Mouse (Mus musculus) forebrain, embryonic 14.5 days (tissue): ENCODE measurements around the gene Trappc10. TPM values are rescaled to one million over a fixed set of nuclear protein-coding genes. Genes with fewer than 3 reads are reported as not detected.

Source experiments
- ATAC-seq: fragments of 200-750 bp; cut with Nextera tagmentation; 2 replicates; pipeline ENCODE4 v1.8.0; 2017; ENCODE audit warnings: mild to moderate bottlenecking, moderate library complexity
- DNase-seq: peaks from one replicate; pipeline ENCODE4 v3.0.0-alpha.2; 2015; ENCODE audit warnings: low spot score
- H3K27ac ChIP-seq: fragments of 300-500 bp; sonication (generic); 2 replicates; pipeline ENCODE4 v1.5.1; 2014; ENCODE audit warnings: low read depth, mild to moderate bottlenecking, control low read depth, low read length, moderate library complexity
- H3K27me3 ChIP-seq: fragments of 300-500 bp; sonication (generic); replicated peaks from 2 replicates; pipeline ENCODE4 v1.6.1; 2014; ENCODE audit warnings: low read length, control low read depth, mixed read lengths; ENCODE audit not compliant: control insufficient read depth, insufficient read depth
- H3K36me3 ChIP-seq: fragments of 300-500 bp; sonication (generic); 2 replicates; pipeline ENCODE4 v1.6.1; 2014; ENCODE audit warnings: low read length, control low read depth; ENCODE audit not compliant: control insufficient read depth, insufficient read depth
- H3K4me1 ChIP-seq: fragments of 300-500 bp; sonication (generic); 2 replicates; pipeline ENCODE4 v1.6.1; 2014; ENCODE audit warnings: antibody characterized with exemption, low read length, control low read depth; ENCODE audit not compliant: control insufficient read depth, insufficient read depth
- H3K4me2 ChIP-seq: fragments of 300-500 bp; sonication (generic); 2 replicates; pipeline ENCODE4 v1.6.1; 2014; ENCODE audit warnings: mild to moderate bottlenecking, control low read depth, low read length
- H3K4me3 ChIP-seq: fragments of 300-500 bp; sonication (generic); 2 replicates; pipeline ENCODE4 v1.5.1; 2014; ENCODE audit warnings: low read depth, low read length, control low read depth
- H3K9ac ChIP-seq: fragments of 300-500 bp; sonication (generic); 2 replicates; pipeline ENCODE4 v1.6.1; 2014; ENCODE audit warnings: mild to moderate bottlenecking, low read length, control low read depth, moderate library complexity
- H3K9me3 ChIP-seq: fragments of 300-500 bp; sonication (generic); replicated peaks from 2 replicates; pipeline ENCODE4 v1.6.1; 2016; ENCODE audit warnings: low read length, control low read depth, mixed read lengths; ENCODE audit not compliant: control insufficient read depth
- WGBS: fragments of 180-500 bp; shearing (Covaris S2); extraction: QIAGEN DNeasy Blood & Tissue Kit; methylation state at CpG from one replicate; pipeline ENCODE4 v1.1.7; 2014; 5-methylcytosine and 5-hydroxymethylcytosine counted together
- polyA plus RNA-seq: library from polyadenylated mRNA; unstranded; fragments of >200 nt; fragmentation: Nextera tagmentation; extraction: Ambion mirVana; gene quantifications from 2 replicates; pipeline ENCODE4 v1.2.1, GENCODE M21; 2014

Trappc10 gene
- polyA plus RNA-seq, 1 experiment from 2014 or later, result 19.9 TPM

DNA sequence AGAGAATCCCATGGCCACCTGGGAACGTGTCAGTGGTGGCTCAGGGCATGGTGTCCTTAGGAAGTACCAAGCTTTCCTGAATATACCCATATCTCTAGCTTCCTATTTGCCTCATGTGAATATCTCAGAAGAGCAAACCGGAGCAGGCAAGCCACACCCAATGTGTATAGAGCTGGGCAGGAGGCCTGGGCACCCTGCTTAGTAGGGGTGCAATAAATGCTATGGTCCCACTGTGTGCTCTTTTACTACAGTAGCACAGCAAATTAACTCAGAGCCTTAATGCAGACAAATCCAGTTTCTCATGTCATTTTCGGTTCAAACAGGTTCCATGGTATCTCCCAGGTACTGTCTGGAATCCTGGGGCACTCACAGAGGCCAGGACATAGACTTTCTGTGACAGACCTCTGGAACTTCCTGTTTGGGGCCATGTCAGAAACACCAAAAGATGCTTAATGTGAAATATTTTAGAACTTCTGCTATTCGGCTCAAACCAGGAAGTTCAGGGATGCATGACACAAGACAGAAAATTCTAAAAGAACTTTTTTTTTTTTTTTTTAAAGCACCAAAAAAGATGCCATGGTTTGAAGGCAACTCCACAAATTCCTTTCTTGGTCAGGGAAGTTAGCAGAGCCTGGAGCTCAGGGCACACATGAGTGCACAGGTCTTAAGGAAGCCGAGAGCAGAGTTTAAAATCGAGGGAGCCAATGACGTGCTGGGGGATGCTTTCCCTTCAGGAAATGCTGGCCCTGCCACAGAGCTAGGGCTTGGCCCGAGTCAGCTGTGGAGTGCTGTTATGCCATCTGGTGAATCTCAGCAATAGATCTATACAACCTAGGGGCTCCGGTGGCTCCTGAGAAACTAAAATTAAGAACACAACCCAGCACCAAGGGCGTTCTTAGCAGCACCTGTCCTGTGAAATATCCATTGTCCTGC lies 95.3 kb downstream of the Trappc10 start:
- no peak overlapping the region for H3K9ac ChIP-seq
- no peak overlapping the region for H3K27ac ChIP-seq
- H3K36me3 ChIP-seq, result no peaks in the 10 kb centered on the region
- H3K4me2 ChIP-seq, result no peak overlapping the region
- H3K9me3 ChIP-seq, result no peaks in the 10 kb centered on the region
- ATAC-seq (no peak), DNase-seq (no peak)
- no peaks in the 10 kb centered on the region for H3K27me3 ChIP-seq
- WGBS, result 69% methylated on average over 10 of the region's 10 CpGs
- no peak overlapping the region for H3K4me3 ChIP-seq
- H3K4me1 ChIP-seq, result no peaks in the 10 kb centered on the region

DNA sequence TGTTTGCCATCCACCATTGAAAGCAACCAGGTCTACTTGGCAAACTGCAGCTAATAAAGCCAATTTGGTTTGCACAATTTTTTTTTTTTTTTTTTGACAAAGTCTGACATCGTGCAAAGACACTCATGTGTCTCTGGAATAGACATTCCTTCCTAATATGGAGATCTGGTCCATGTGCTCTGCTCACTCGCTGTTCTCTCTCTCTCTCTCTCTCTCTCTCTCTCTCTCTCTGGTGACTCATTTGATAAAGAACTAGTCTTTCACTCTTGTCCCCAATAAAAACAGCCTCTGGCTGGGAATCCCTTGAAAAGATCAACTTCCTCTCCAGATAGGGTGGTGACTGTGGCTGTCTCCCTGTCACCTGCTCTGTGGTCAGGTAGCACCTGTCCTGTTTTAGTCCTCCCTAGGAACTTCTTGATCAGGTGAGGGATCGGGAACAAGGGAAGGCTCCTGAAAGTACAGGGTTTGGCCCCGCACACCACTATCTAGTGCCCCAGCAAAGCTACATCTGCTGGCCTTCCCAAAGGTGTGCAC lies 96.5 kb downstream of the Trappc10 start:
- Histone ChIP-seq H3K4me2 (no peak overlapping the region), H3K4me3 (no peak overlapping the region), H3K9ac (no peak overlapping the region), H3K4me1 (no peaks in the 10 kb centered on the region), H3K27me3 (no peaks in the 10 kb centered on the region), H3K9me3 (no peaks in the 10 kb centered on the region), H3K27ac (no peak overlapping the region), H3K36me3 (no peaks in the 10 kb centered on the region)
- ATAC-seq, result no peak
- 82% methylated on average over 4 of the region's 4 CpGs for WGBS
- DNase-seq, result no peak

DNA sequence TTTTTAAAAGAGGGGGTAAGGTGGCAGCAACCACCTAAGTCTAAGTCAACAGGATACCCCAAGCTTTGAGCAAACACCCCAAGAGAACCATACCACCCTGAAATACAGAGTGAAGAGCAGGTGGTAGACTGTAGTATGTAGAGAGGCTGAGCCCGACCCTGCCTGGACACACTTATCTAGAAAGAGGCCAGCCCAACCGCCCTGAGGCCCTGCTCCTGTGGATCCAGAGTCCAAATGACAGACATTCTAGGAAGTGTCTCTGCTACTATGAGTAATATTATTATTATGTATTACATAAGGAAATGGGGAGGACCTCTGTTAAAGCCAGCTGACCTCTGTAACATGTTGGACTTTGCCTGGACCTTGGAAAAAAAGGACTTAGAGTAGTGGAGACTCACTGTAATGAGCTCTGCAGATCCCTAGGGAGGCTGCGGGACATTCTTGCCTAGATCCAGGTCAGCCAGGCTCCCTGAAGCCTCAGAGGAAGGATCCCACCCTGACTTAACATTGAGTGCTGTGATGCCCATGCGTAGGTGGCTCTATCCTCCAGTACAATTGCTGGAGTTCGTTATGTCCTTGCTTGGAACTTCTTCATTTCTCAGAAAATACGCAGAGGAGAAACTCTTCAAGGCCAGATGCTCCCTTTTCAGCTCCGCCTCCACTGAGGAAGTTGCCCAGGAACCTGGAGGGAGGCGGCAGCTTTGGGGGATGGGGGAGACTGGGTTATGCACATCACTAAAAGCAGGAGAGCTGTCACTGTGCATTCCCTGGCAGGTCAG lies 100.5 kb downstream of the Trappc10 start:
- no peak for ATAC-seq
- no peaks in the 10 kb centered on the region for H3K27me3 ChIP-seq
- H3K27ac ChIP-seq, result no peak overlapping the region
- WGBS, result 58% methylated on average over 8 of the region's 8 CpGs
- no peak overlapping the region for H3K9ac ChIP-seq
- H3K36me3 ChIP-seq, result no peaks in the 10 kb centered on the region
- no peaks in the 10 kb centered on the region for H3K4me1 ChIP-seq
- H3K4me2 ChIP-seq, result no peak overlapping the region
- no peak for DNase-seq
- H3K9me3 ChIP-seq, result no peaks in the 10 kb centered on the region
- no peak overlapping the region for H3K4me3 ChIP-seq

- DNase-seq (no peak), ATAC-seq (no peak)
- WGBS, result 83% methylated on average over 3 of the region's 3 CpGs
- H3K4me3 ChIP-seq, result no peak overlapping the region
- no peaks in the 10 kb centered on the region for H3K36me3 ChIP-seq
- no peak overlapping the region for H3K27ac ChIP-seq
- H3K9ac ChIP-seq, result no peak overlapping the region
- no peaks in the 10 kb centered on the region for H3K9me3 ChIP-seq
- no peak overlapping the region for H3K4me2 ChIP-seq
- no peaks in the 10 kb centered on the region for H3K4me1 ChIP-seq
- no peaks in the 10 kb centered on the region for H3K27me3 ChIP-seq
Measured at GRCm38 (mm10) chr10:78140843-78141242, 103.6 kb downstream of the Trappc10 start.

DNA sequence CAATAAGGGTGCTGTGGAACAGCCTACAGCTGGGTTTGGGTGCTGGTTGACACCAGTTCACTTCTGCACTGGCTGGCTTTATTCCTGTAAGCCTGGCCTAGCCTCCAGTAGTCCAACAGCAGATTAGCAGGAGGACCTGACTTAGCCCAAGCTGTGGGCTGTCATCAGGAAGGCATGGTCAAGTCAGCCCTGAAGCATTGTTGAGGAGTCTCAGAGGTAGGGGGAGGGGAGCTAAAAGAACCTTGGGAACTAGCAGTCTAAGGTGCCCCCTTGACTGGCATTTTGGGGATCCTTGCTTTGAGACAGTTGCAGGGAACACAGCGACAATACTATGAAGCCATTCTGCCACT lies 104.2 kb downstream of the Trappc10 start:
- Histone ChIP-seq H3K9ac (no peak overlapping the region), H3K4me2 (no peak overlapping the region), H3K27ac (no peak overlapping the region), H3K9me3 (no peaks in the 10 kb centered on the region), H3K36me3 (no peaks in the 10 kb centered on the region), H3K4me3 (no peak overlapping the region), H3K27me3 (no peaks in the 10 kb centered on the region), H3K4me1 (no peaks in the 10 kb centered on the region)
- 94% methylated on average over 1 of the region's 1 CpGs for WGBS
- ATAC-seq, result no peak
- no peak for DNase-seq

GRCm38 (mm10) chr10:78139572-78140250 lies 104.7 kb downstream of the Trappc10 start:
- no peak overlapping the region for H3K27ac ChIP-seq
- no peak overlapping the region for H3K4me2 ChIP-seq
- H3K4me1 ChIP-seq, result 0 out of 2 replicates have a peak, but pooled peaks cover 3% of the 10 kb centered on the region
- ATAC-seq, result no peak
- H3K4me3 ChIP-seq, result no peak overlapping the region
- H3K9ac ChIP-seq, result no peak overlapping the region
- no peaks in the 10 kb centered on the region for H3K36me3 ChIP-seq
- no peaks in the 10 kb centered on the region for H3K9me3 ChIP-seq
- WGBS, result 77% methylated on average over 11 of the region's 11 CpGs
- no peaks in the 10 kb centered on the region for H3K27me3 ChIP-seq
- no peak for DNase-seq

- H3K36me3 ChIP-seq, result no peaks in the 10 kb centered on the region
- H3K27ac ChIP-seq, result no peak overlapping the region
- no peaks in the 10 kb centered on the region for H3K9me3 ChIP-seq
- WGBS, result 68% methylated on average over 14 of the region's 14 CpGs
- 0 out of 2 replicates have a peak, but pooled peaks cover 4% of the 10 kb centered on the region for H3K4me1 ChIP-seq
- no peak overlapping the region for H3K9ac ChIP-seq
- H3K27me3 ChIP-seq, result no peaks in the 10 kb centered on the region
- no peak overlapping the region for H3K4me3 ChIP-seq
- no peak overlapping the region for H3K4me2 ChIP-seq
- ATAC-seq (no peak), DNase-seq (no peak)
Measured at GRCm38 (mm10) chr10:78138812-78139523, 105.5 kb downstream of the Trappc10 start.

GRCm38 (mm10) chr10:78137191-78137590 lies 107.2 kb downstream of the Trappc10 start:
- no peak for ATAC-seq
- DNase-seq, result no peak
- H3K9ac ChIP-seq, result no peak overlapping the region

More at GRCm38 (mm10) chr10:78137191-78137590, 107.2 kb downstream of the Trappc10 start:
- Histone ChIP-seq H3K36me3 (no peaks in the 10 kb centered on the region), H3K27me3 (no peaks in the 10 kb centered on the region), H3K4me1 (0 out of 2 replicates have a peak, but pooled peaks cover 4% of the 10 kb centered on the region), H3K27ac (no peak overlapping the region), H3K4me3 (no peak overlapping the region), H3K9me3 (no peaks in the 10 kb centered on the region), H3K4me2 (no peak overlapping the region)
- 90% methylated on average over 3 of the region's 3 CpGs for WGBS
